In genomic region chr15:80288036-80288435, GRCm38 (mm10) we compare ENCODE assay signal across 8 mouse cellular contexts. TPM values are rescaled to one million over a fixed set of nuclear protein-coding genes. Genes with fewer than 3 reads are reported as not detected.
DNase-seq lines count a peak whose midpoint lies in the region; ATAC-seq and TF ChIP-seq lines count a peak whose summit lies in the region.
"Had no signal": no experiment of that assay in that cellular context is flagged by ENCODE, and none has a peak within 500 bp of the region (broad histone marks: within the 10 kb centered on the region; RNA-seq: fewer than 3 reads in every experiment).

No protein-coding gene starts in this region.

- no peak for ATAC-seq in hindbrain, embryonic 12.5 days (ENCODE audit: low FRiP score)
- ATAC-seq in midbrain, postnatal 0 days (ENCODE audit: low FRiP score), result no peak
- ATAC-seq in erythroblast, adult 5-6 weeks (replicated peaks; ENCODE audit: low FRiP score, poor library complexity, severe bottlenecking), result no peak

- no peak for TF ChIP-seq POLR2A in cortical plate, adult 2 months (IDR thresholded peaks at IDR 0.05; ENCODE audit: extremely low read depth, insufficient read depth, low read length)

- peak overlapping the region; percentile 78; the same call in 1 of the 2 replicates for H3K9ac ChIP-seq in hindbrain, embryonic 12.5 days
- peak overlapping the region; percentile 76 for H3K9ac ChIP-seq in midbrain, postnatal 0 days (replicated peaks; ENCODE audit: low read length, poor library complexity, severe bottlenecking)

- intact Hi-C loops in left cerebral cortex, postnatal 36 days (cut with DNase I), result loop anchor here (5.0 kb wide), 3 partner anchors 329 to 404 kb away; no protein-coding TSS in a partner anchor
- intact Hi-C loops in gastrocnemius, postnatal 14 days (cut with DNase I; ENCODE audit: low total_unique reads), result no loop called here

- H3K4me3 ChIP-seq in cortical plate, adult 2 months (ENCODE audit: insufficient read depth, low read length), result peak overlapping the region; percentile 88
- H3K4me3 ChIP-seq in hindbrain, embryonic 12.5 days, result peak overlapping the region; percentile 54
- peak overlapping the region; percentile 69 for H3K4me3 ChIP-seq in midbrain, postnatal 0 days (ENCODE audit: low read depth, low read length)

- under 1% methylated on average over 23 of the region's 23 CpGs for WGBS in hindbrain, embryonic 12.5 days
- 2% methylated on average over 23 of the region's 23 CpGs for WGBS in midbrain, postnatal 0 days

- peaks cover 85% of the 10 kb centered on the region for H3K27me3 ChIP-seq in hindbrain, embryonic 12.5 days
- peaks cover 8% of the 10 kb centered on the region for H3K27me3 ChIP-seq in midbrain, postnatal 0 days (ENCODE audit: insufficient read depth, low read length)

- H3K27ac ChIP-seq in cortical plate, adult 2 months (ENCODE audit: insufficient read depth, low read length), result peak overlapping the region; percentile 81
- no peak overlapping the region for H3K27ac ChIP-seq in hindbrain, embryonic 12.5 days
- H3K27ac ChIP-seq in midbrain, postnatal 0 days (ENCODE audit: low read depth, low read length), result no peak overlapping the region
- H3K27ac ChIP-seq: macrophage had no signal

- peaks cover 7% of the 10 kb centered on the region for H3K4me1 ChIP-seq in cortical plate, adult 2 months (ENCODE audit: control insufficient read depth, insufficient read depth, low read length)
- peaks cover 15% of the 10 kb centered on the region for H3K4me1 ChIP-seq in hindbrain, embryonic 12.5 days
- peaks cover 2% of the 10 kb centered on the region; the same call in 1 of the 2 replicates for H3K4me1 ChIP-seq in midbrain, postnatal 0 days (ENCODE audit: insufficient read depth, low read length)

- no peaks in the 10 kb centered on the region for H3K9me3 ChIP-seq in hindbrain, embryonic 12.5 days (replicated peaks)
- H3K9me3 ChIP-seq in midbrain, postnatal 0 days (ENCODE audit: low read length), result no peaks in the 10 kb centered on the region

- DNase-seq in left cerebral cortex, postnatal 36 days (ENCODE audit: low spot score in 2 of 2), result peak; percentile 51 to 53
- no peak for DNase-seq in left cerebral cortex, adult 11 months (ENCODE audit: low spot score)
- no peak for DNase-seq in midbrain, postnatal 0 days (ENCODE audit: low spot score)
- DNase-seq in gastrocnemius, postnatal 14 days, result no peak

- no peak for TF ChIP-seq CTCF in cortical plate, adult 2 months (IDR thresholded peaks at IDR 0.05; ENCODE audit: extremely low read depth, insufficient read depth, low read length)
- no peak for TF ChIP-seq CTCF in midbrain, postnatal 0 days (IDR thresholded peaks at IDR 0.05)

- no peaks in the 10 kb centered on the region for H3K36me3 ChIP-seq in hindbrain, embryonic 12.5 days
- no peaks in the 10 kb centered on the region for H3K36me3 ChIP-seq in midbrain, postnatal 0 days (ENCODE audit: insufficient read depth, low read length)

- H3K4me2 ChIP-seq in hindbrain, embryonic 12.5 days (replicated peaks), result peak overlapping the region; percentile 95
- H3K4me2 ChIP-seq in midbrain, postnatal 0 days (ENCODE audit: low read depth, low read length, poor library complexity, severe bottlenecking), result peak overlapping the region; percentile 92

RNA-seq across cellular contexts. Expression of gene Cacna1i, which starts 1.0 kb away (rescaled TPM):
- total RNA-seq in left cerebral cortex, postnatal 36 days (2021), result 10 to 100 TPM; 73.2 to 73.7 TPM
- 32.0 and 36.5 TPM in 2 replicates for polyA plus RNA-seq in cortical plate, adult 2 months (2012; rRNA removed)
- polyA plus RNA-seq in hindbrain, embryonic 12.5 days (2016; fragmentation: Nextera tagmentation; extraction: Ambion mirVana), result 0.18 TPM in 2 replicates
- total RNA-seq in midbrain, postnatal 0 days (2014; rRNA removed), result 14.6 and 23.2 TPM in 2 replicates
- polyA plus RNA-seq in midbrain, postnatal 0 days (2015; fragmentation: Nextera tagmentation; extraction: Ambion mirVana), result 0.65 and 1.1 TPM in 2 replicates
- total RNA-seq in erythroblast, adult 5-6 weeks (2015; ENCODE audit: low replicate concordance), result not detected in 2 replicates
- not detected in 2 replicates for total RNA-seq in erythroblast, adult 5-6 weeks (2017; ENCODE audit: low replicate concordance)
- under 1 TPM; 0.02 to 0.07 TPM for total RNA-seq in gastrocnemius, postnatal 14 days (2021)
- polyA plus RNA-seq: macrophage had no signal

RNA-seq across cellular contexts. Expression of gene Rps19bp1, which starts 23.9 kb away (rescaled TPM):
- total RNA-seq in left cerebral cortex, postnatal 36 days (2021), result 10 to 100 TPM; 40.9 to 41.1 TPM
- 41.5 and 42.3 TPM in 2 replicates for polyA plus RNA-seq in cortical plate, adult 2 months (2012; rRNA removed)
- polyA plus RNA-seq in hindbrain, embryonic 12.5 days (2016; fragmentation: Nextera tagmentation; extraction: Ambion mirVana), result 59.9 and 65.8 TPM in 2 replicates
- 34.5 and 43.8 TPM in 2 replicates for total RNA-seq in midbrain, postnatal 0 days (2014; rRNA removed)
- polyA plus RNA-seq in midbrain, postnatal 0 days (2015; fragmentation: Nextera tagmentation; extraction: Ambion mirVana), result 86.9 and 87.1 TPM in 2 replicates
- total RNA-seq in erythroblast, adult 5-6 weeks (2015; ENCODE audit: low replicate concordance), result 15.4 and 16.5 TPM in 2 replicates
- total RNA-seq in erythroblast, adult 5-6 weeks (2017; ENCODE audit: low replicate concordance), result 5.0 and 10.1 TPM in 2 replicates
- total RNA-seq in gastrocnemius, postnatal 14 days (2021), result 10 to 100 TPM; 15.8 to 17.7 TPM

RNA-seq across cellular contexts. Expression of gene Atf4, which starts 33.1 kb away (rescaled TPM):
- 100 to 1,000 TPM in 1 of 2 experiments, 10 to 100 TPM in 1; 99.7 to 113 TPM for total RNA-seq in left cerebral cortex, postnatal 36 days (2021)
- 178 and 198 TPM in 2 replicates for polyA plus RNA-seq in cortical plate, adult 2 months (2012; rRNA removed)
- 115 and 128 TPM in 2 replicates for polyA plus RNA-seq in hindbrain, embryonic 12.5 days (2016; fragmentation: Nextera tagmentation; extraction: Ambion mirVana)
- total RNA-seq in midbrain, postnatal 0 days (2014; rRNA removed), result 151 and 168 TPM in 2 replicates
- polyA plus RNA-seq in midbrain, postnatal 0 days (2015; fragmentation: Nextera tagmentation; extraction: Ambion mirVana), result 107 and 110 TPM in 2 replicates
- 86.3 and 108 TPM in 2 replicates for total RNA-seq in erythroblast, adult 5-6 weeks (2015; ENCODE audit: low replicate concordance)
- total RNA-seq in erythroblast, adult 5-6 weeks (2017; ENCODE audit: low replicate concordance), result 148 and 150 TPM in 2 replicates
- 100 to 1,000 TPM; 101 to 102 TPM for total RNA-seq in gastrocnemius, postnatal 14 days (2021)

RNA-seq across cellular contexts. Expression of gene AC140267.1, which starts 52.4 kb away (rescaled TPM):
- 10 to 100 TPM; 13.7 to 17.3 TPM for total RNA-seq in left cerebral cortex, postnatal 36 days (2021)
- not detected in 2 replicates for polyA plus RNA-seq in cortical plate, adult 2 months (2012; rRNA removed)
- not detected in 2 replicates for polyA plus RNA-seq in hindbrain, embryonic 12.5 days (2016; fragmentation: Nextera tagmentation; extraction: Ambion mirVana)
- not detected in 2 replicates for total RNA-seq in midbrain, postnatal 0 days (2014; rRNA removed)
- 5.1 and 5.6 TPM in 2 replicates for polyA plus RNA-seq in midbrain, postnatal 0 days (2015; fragmentation: Nextera tagmentation; extraction: Ambion mirVana)
- not detected in 2 replicates for total RNA-seq in erythroblast, adult 5-6 weeks (2015; ENCODE audit: low replicate concordance)
- total RNA-seq in erythroblast, adult 5-6 weeks (2017; ENCODE audit: low replicate concordance), result not detected in 2 replicates
- 1 to 10 TPM; 2.2 to 6.2 TPM for total RNA-seq in gastrocnemius, postnatal 14 days (2021)
- polyA plus RNA-seq: macrophage had no signal

RNA-seq across cellular contexts. Expression of gene Mief1, which starts 54.2 kb away (rescaled TPM):
- total RNA-seq in left cerebral cortex, postnatal 36 days (2021), result 10 to 100 TPM; 32.4 to 33.7 TPM
- 14.9 and 15.1 TPM in 2 replicates for polyA plus RNA-seq in cortical plate, adult 2 months (2012; rRNA removed)
- polyA plus RNA-seq in hindbrain, embryonic 12.5 days (2016; fragmentation: Nextera tagmentation; extraction: Ambion mirVana), result 41.3 and 43.8 TPM in 2 replicates
- 46.3 and 47.2 TPM in 2 replicates for total RNA-seq in midbrain, postnatal 0 days (2014; rRNA removed)
- 19.4 and 21.9 TPM in 2 replicates for polyA plus RNA-seq in midbrain, postnatal 0 days (2015; fragmentation: Nextera tagmentation; extraction: Ambion mirVana)
- 6.5 and 7.7 TPM in 2 replicates for total RNA-seq in erythroblast, adult 5-6 weeks (2015; ENCODE audit: low replicate concordance)
- total RNA-seq in erythroblast, adult 5-6 weeks (2017; ENCODE audit: low replicate concordance), result 17.8 and 18.8 TPM in 2 replicates
- 10 to 100 TPM; 20.7 TPM for total RNA-seq in gastrocnemius, postnatal 14 days (2021)

Comparison
In these comparisons a context has a peak if more than half of its experiments do, and no peak if none do; other contexts are left out.
1. DNase-seq: peak in left cerebral cortex, postnatal 36 days (2 of 2); none in left cerebral cortex, adult 11 months (single experiment), midbrain, postnatal 0 days (single experiment) and gastrocnemius, postnatal 14 days (single experiment).
2. RNA of gene Cacna1i, which starts 1.0 kb away (total RNA-seq): 73.2 to 73.7 TPM in left cerebral cortex, postnatal 36 days and 14.6 to 23.2 TPM in midbrain, postnatal 0 days; 0.02 to 0.07 TPM in gastrocnemius, postnatal 14 days and not detected in erythroblast, adult 5-6 weeks; every median in the first group is over 10 times any median in the second.
3. Peak in every context shown above with its lines, with median percentiles within 50 percentile points of each other: H3K4me3 ChIP-seq.